Mouse (Mus musculus) liver, adult 2 months (tissue): Measurements from ENCODE around the gene Rbbp4. TPM values are rescaled to one million over a fixed set of nuclear protein-coding genes. Genes with fewer than 3 reads are reported as not detected.

Experiments
- DNase-seq: peaks from one replicate; pipeline ENCODE4 v3.0.0-alpha.2; 2011; ENCODE audit warnings: low read depth, low spot score; ENCODE audit errors: extremely low read depth
- H3K27ac ChIP-seq: fragments of 200-500 bp; replicated peaks from 2 replicates; pipeline ENCODE4 v1.5.1; 2012; ENCODE audit warnings: low read depth, mild to moderate bottlenecking, control low read depth, inconsistent platforms, low read length; ENCODE audit not compliant: insufficient read depth
- H3K27me3 ChIP-seq: fragments of 200-500 bp; 2 replicates; pipeline ENCODE4 v1.6.1; 2012; ENCODE audit warnings: mild to moderate bottlenecking, moderate library complexity, low read length, inconsistent platforms; ENCODE audit not compliant: control insufficient read depth, insufficient read depth
- H3K36me3 ChIP-seq: fragments of 200-500 bp; 2 replicates; pipeline ENCODE4 v1.6.1; 2012; ENCODE audit warnings: low read length, inconsistent platforms; ENCODE audit not compliant: control insufficient read depth, insufficient read depth
- H3K4me1 ChIP-seq: fragments of 200-500 bp; 2 replicates; pipeline ENCODE4 v1.6.1; 2011; ENCODE audit warnings: low read length; ENCODE audit not compliant: control insufficient read depth, insufficient read depth
- H3K4me3 ChIP-seq: fragments of 200-500 bp; 2 replicates; pipeline ENCODE4 v1.5.1; 2011; ENCODE audit warnings: low read depth, mild to moderate bottlenecking, control low read depth, low read length, moderate library complexity; ENCODE audit not compliant: insufficient read depth
- H3K79me2 ChIP-seq: fragments of 200-500 bp; 2 replicates; pipeline ENCODE4 v1.6.1; 2012; ENCODE audit warnings: inconsistent platforms, mild to moderate bottlenecking, low read length, moderate library complexity; ENCODE audit not compliant: control insufficient read depth, insufficient read depth
- H3K9ac ChIP-seq: fragments of 200-500 bp; 2 replicates; pipeline ENCODE4 v1.6.1; 2012; ENCODE audit warnings: low read depth, mild to moderate bottlenecking, control low read depth, inconsistent platforms, low read length
- CTCF ChIP-seq: fragments of 200-500 bp; IDR thresholded peaks from 2 replicates; pipeline ENCODE4 v1.5.1; 2011; ENCODE audit warnings: low read depth, low read length, control low read depth
- POLR2A ChIP-seq: fragments of 200-500 bp; IDR thresholded peaks from 2 replicates; pipeline ENCODE4 v1.6.1; 2011; ENCODE audit warnings: low read length, control low read depth; ENCODE audit not compliant: insufficient read depth; ENCODE audit errors: extremely low read depth
- WGBS: fragments of 180-500 bp; shearing (Covaris S2); methylation state at CpG from one replicate; pipeline ENCODE4 v1.1.7; 2018; 5-methylcytosine and 5-hydroxymethylcytosine counted together
- polyA plus RNA-seq: library from polyadenylated mRNA; depleted of rRNA; stranded (reverse); fragments of >200 nt; gene quantifications from 2 replicates; pipeline ENCODE4 v1.2.3, GENCODE M21; 2012
- total RNA-seq: library from RNA; depleted of rRNA; stranded (reverse); fragments of >200 nt; gene quantifications from 2 replicates; pipeline ENCODE4 v1.2.3, GENCODE M21; 2014

Rbbp4 gene
- total and polyA plus RNA-seq, 2 experiments, result 17.2 to 40.3 TPM

DNA sequence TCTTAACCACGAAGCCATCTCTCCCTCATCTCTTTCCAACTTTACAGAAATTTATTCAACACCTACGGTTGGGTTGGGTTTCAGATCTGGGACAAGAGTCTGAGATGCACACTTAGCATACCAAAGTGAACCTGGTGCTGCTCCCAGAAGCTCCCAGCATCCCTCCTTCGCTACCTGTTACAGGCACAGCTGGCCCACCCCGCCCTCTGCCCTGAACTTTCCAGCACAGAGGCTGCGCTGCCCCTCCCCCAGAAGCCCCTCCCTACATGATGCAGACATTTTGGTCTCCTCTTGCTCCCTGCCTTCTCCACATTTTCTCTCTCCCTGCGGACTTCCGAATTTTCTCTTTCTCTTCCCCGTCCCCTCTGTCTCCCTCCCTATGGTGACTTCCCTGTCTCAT is 46.0 kb upstream of the Rbbp4 start:
- Histone ChIP-seq H3K27ac (no peak overlapping the region), H3K4me3 (no peak overlapping the region), H3K36me3 (no peaks in the 10 kb centered on the region), H3K9ac (no peak overlapping the region), H3K27me3 (no peaks in the 10 kb centered on the region), H3K79me2 (no peaks in the 10 kb centered on the region), H3K4me1 (no peaks in the 10 kb centered on the region; the same call in 1 of the 2 replicates)
- WGBS, result 86% methylated on average over 8 of the region's 8 CpGs
- TF ChIP-seq CTCF, result no peak
- no peak for TF ChIP-seq POLR2A
- no peak for DNase-seq

DNA sequence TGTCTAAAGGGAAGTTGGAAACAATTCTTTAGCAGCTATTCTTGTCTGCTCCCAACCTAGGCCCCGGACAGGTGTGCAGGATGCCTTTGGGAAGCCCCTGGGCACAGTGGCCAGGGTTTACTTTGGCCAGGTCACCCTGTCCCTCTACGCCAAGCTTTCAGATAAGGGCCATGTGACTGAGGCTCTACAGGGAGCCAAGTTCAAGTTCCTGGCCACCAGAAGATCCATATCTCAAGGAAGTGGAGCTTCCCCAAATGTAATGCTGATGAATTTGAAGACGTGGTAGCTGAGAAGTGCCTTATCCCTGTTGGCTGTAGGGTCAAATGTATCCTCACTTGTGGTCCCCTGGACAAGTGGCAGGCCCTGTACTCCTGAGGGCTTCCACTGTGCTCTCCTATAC is 44.6 kb upstream of the Rbbp4 start:
- Histone ChIP-seq H3K4me1 (no peaks in the 10 kb centered on the region; the same call in 1 of the 2 replicates), H3K27me3 (no peaks in the 10 kb centered on the region), H3K4me3 (no peak overlapping the region), H3K9ac (no peak overlapping the region), H3K79me2 (no peaks in the 10 kb centered on the region), H3K27ac (no peak overlapping the region), H3K36me3 (no peaks in the 10 kb centered on the region)
- WGBS, result 46% methylated on average over 3 of the region's 3 CpGs
- DNase-seq, result peak; percentile 13
- TF ChIP-seq CTCF, result no peak
- no peak for TF ChIP-seq POLR2A

DNA sequence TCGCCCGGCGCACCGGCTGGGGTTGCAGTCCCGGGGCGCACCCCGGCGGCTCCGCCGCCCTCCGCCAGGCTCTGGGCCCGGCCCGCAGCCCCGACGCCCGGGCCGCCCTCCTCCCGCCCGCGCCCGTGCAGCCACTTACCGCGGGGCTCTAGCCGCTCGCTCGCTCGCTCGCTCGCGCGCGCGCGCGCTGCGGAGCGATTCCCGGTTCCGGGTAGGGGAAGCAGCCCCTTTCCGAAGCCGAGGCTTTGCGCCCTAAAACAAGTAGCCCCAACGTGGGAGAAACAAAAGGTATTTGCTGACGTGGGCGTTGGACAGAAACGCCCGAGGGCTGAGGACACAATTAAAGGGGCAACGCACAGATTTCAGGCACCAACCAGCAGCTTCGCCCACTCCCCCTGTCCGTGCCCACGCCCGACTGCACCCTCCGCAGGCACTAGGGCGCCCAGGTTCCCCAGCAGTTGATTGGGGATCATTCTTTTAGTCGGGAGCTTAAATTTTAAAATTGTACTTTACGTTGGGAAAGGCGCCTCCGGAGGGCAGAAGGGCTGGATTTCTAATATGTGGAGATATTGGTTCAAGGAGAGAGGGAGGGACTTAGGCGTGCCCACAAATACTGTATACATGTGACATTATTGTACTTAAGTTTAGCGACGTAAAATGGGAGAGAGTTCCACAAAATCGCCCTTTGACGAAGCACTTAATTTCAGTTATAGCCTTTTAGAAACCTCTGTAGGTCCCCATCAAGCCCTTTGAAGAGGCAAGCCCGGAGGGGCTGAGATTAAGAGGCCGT is 42.6 kb upstream of the Rbbp4 start, which contains the start of gene Zbtb8a:
TSS of gene Zbtb8a (minus strand) at position 516 of the 790 bp plus-strand sequence.
- Histone ChIP-seq H3K36me3 (no peaks in the 10 kb centered on the region), H3K79me2 (no peaks in the 10 kb centered on the region; the same call in 1 of the 2 replicates), H3K27ac (peak within 1 kb of the TSS; percentile 51), H3K9ac (peak within 1 kb of the TSS; percentile 75), H3K4me3 (peak within 1 kb of the TSS; percentile 77), H3K4me1 (no peaks in the 10 kb centered on the region; the same call in 1 of the 2 replicates), H3K27me3 (no peaks in the 10 kb centered on the region)
- 2% methylated on average over 65 of the region's 65 CpGs for WGBS
- no peak for TF ChIP-seq POLR2A
- DNase-seq, result peak; percentile 39

DNA sequence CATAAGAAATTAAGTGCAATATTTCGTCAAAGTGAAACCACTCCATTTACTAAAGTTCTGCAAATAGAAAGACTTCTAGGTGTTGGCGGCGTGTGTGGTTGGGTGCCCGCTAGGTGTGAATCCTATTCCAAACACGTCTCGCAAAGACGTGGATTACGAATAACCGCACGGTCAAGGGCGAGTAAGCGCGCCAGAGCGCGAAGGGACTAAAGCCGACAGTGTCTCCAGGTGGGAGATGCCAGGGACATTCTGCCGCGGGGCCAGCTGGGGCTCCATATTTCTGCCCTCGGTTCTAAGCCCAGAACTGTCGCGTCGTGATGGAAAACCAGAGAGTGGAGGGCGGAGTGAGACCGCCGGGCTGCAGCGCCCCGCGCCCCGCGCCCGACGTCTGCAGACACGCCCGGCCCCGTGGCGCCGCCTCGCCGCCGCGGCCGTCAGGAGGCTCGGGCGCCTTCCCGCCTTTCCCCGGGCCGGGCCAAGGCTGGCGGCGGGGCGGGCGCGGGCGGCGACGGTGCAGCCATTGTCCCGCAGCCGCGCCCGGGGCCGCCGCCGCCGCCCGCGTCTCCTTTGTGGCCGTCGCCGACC is 41.9 kb upstream of the Rbbp4 start:
- peak overlapping the region; percentile 75 for H3K9ac ChIP-seq
- peak overlapping the region; percentile 77 for H3K4me3 ChIP-seq
- TF ChIP-seq POLR2A (no peak), CTCF (no peak)
- H3K4me1 ChIP-seq, result no peaks in the 10 kb centered on the region; the same call in 1 of the 2 replicates
- H3K79me2 ChIP-seq, result peaks cover under 1% of the 10 kb centered on the region; the same call in 1 of the 2 replicates
- DNase-seq, result peak; percentile 27
- peak overlapping the region; percentile 51 for H3K27ac ChIP-seq
- WGBS, result under 1% methylated on average over 56 of the region's 68 CpGs
- no peaks in the 10 kb centered on the region for H3K27me3 ChIP-seq
- no peaks in the 10 kb centered on the region for H3K36me3 ChIP-seq

DNA sequence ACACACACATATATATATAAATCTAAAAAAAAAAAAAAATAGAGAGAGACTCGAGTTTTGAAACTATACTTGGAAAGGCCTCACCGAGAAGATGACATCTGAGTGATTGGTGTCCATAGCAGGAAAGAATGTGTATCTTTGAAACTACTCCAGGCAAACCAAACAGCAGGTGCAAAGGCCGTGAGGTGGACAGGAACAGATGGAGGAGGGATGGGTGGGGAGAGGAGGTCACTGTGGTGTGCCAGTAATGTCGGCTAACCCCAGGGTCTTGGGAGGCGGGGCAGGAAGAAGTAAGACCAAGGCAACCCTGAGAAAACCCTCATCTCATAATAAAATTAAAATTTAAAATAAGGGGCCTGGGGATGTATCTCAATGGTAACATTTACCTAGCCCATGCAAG is 40.7 kb upstream of the Rbbp4 start:
- no peaks in the 10 kb centered on the region for H3K27me3 ChIP-seq
- H3K4me1 ChIP-seq, result no peaks in the 10 kb centered on the region; the same call in 1 of the 2 replicates
- no peak for TF ChIP-seq POLR2A
- TF ChIP-seq CTCF, result no peak
- H3K9ac ChIP-seq, result no peak overlapping the region
- no peak for DNase-seq
- H3K4me3 ChIP-seq, result no peak overlapping the region
- H3K27ac ChIP-seq, result no peak overlapping the region
- H3K36me3 ChIP-seq, result no peaks in the 10 kb centered on the region
- WGBS, result 71% methylated on average over 5 of the region's 5 CpGs
- peaks cover 2% of the 10 kb centered on the region; the same call in 1 of the 2 replicates for H3K79me2 ChIP-seq
